Mouse (Mus musculus) ES-E14 (cell line): ENCODE measurements at regions not wholly inside any gene's neighbourhood (a gene's known extent, or its start where the extent isn't known, plus 50 kb on each side); places are given as distances from the start of the nearest gene placed in this dataset.

Source experiments
- HCFC1 ChIP-seq: IDR thresholded peaks from 2 replicates; pipeline ENCODE4 v1.6.1; 2012; ENCODE audit warnings: low read length, inconsistent platforms, borderline replicate concordance; ENCODE audit not compliant: insufficient read depth
- MAFK ChIP-seq: IDR thresholded peaks from 2 replicates; pipeline ENCODE4 v1.6.1; 2014; ENCODE audit warnings: mild to moderate bottlenecking, low read depth, low read length, inconsistent platforms; ENCODE audit not compliant: insufficient read depth
- ZC3H11A ChIP-seq: IDR thresholded peaks from 2 replicates; pipeline ENCODE4 v1.6.1; 2012; ENCODE audit warnings: low read depth, mild to moderate bottlenecking, inconsistent platforms, low read length, borderline replicate concordance
- ZNF384 ChIP-seq: IDR thresholded peaks from 2 replicates; pipeline ENCODE4 v1.6.1; 2012; ENCODE audit warnings: low read depth, low read length, inconsistent platforms

- TF ChIP-seq HCFC1 = no peak
- TF ChIP-seq ZC3H11A = no peak
- TF ChIP-seq MAFK = no peak
- no peak for TF ChIP-seq ZNF384
These were observed 91.7 kb upstream of the Eif4g2 start for GRCm38 (mm10) chr7:111174393-111175124.
